Mouse (Mus musculus): Measurements from ENCODE around the gene Kynu. TPM values are rescaled to one million over a fixed set of nuclear protein-coding genes. Genes with fewer than 3 reads are reported as not detected.

Kynu gene
- polyA plus RNA-seq, 1 experiment, result not detected

- no peaks in the 10 kb centered on the region for H3K79me2 ChIP-seq (ENCODE audit: control insufficient read depth, insufficient read depth)
- no peaks in the 10 kb centered on the region for H3K36me3 ChIP-seq (ENCODE audit: control insufficient read depth, insufficient read depth)
- TF ChIP-seq SRF (IDR thresholded peaks at IDR 0.05; ENCODE audit: control insufficient read depth, insufficient read length, low read depth) (no peak), MYOG (IDR thresholded peaks at IDR 0.05; ENCODE audit: control insufficient read depth in 1 of 3, insufficient read depth in 1 of 3, insufficient read length in 2 of 3, low read depth in 2 of 3) (no peak), E2F4 (IDR thresholded peaks at IDR 0.05; ENCODE audit: insufficient read depth) (no peak), POLR2AphosphoS2 (IDR thresholded peaks at IDR 0.05; ENCODE audit: insufficient read length, low read depth) (no peak), USF1 (IDR thresholded peaks at IDR 0.05; ENCODE audit: low read depth) (no peak), MYOD1 (IDR thresholded peaks at IDR 0.05; ENCODE audit: control insufficient read depth in 1 of 3, insufficient read length in 2 of 3, low read depth in 2 of 3) (no peak), TCF12 (IDR thresholded peaks at IDR 0.05; ENCODE audit: insufficient read depth, poor library complexity, severe bottlenecking) (no peak), MAX (IDR thresholded peaks at IDR 0.05; ENCODE audit: low read depth) (no peak), TCF3 (IDR thresholded peaks at IDR 0.05; ENCODE audit: insufficient read length, low read depth) (no peak), REST (IDR thresholded peaks at IDR 0.05; ENCODE audit: insufficient read depth, insufficient read length) (no peak), POLR2A (IDR thresholded peaks at IDR 0.05; ENCODE audit: insufficient read length, low read depth) (no peak), CEBPB (IDR thresholded peaks at IDR 0.05; ENCODE audit: insufficient read depth, poor library complexity, severe bottlenecking) (no peak)
- no peak overlapping the region for H3K4me2 ChIP-seq (ENCODE audit: low read depth)
- H3K27me3 ChIP-seq (ENCODE audit: control insufficient read depth, insufficient read depth, insufficient read length), result no peaks in the 10 kb centered on the region
- no peak overlapping the region for H3ac ChIP-seq (ENCODE audit: control insufficient read depth, insufficient read length)
- H3K4me3 ChIP-seq, result no peak overlapping the region
Observed at GRCm38 (mm10) chr2:43727181-43727580, 172.1 kb downstream of the Kynu start.

GRCm38 (mm10) chr2:43727693-43728092 lies 172.6 kb downstream of the Kynu start:
- H3K4me2 ChIP-seq (ENCODE audit: low read depth), result no peak overlapping the region

DNA sequence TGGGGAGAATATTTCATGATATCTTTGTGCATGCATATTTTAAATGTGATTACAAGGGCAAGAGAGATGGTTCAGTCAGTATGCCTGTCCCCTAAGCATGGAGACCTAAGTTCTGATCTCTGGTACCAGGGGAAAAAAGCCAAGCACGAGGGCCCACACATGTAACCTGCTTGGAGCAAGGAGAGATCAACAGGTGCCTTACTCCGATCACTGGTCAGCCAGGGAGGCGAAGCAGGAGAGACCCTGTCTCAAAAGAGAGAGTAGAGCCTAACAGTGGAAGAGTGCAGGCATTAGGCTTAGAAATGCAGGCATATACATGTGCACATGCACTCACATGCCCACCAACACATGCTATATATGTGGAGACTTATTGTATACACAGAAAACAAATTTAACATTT lies 173.7 kb downstream of the Kynu start:
- H3K27me3 ChIP-seq (ENCODE audit: control insufficient read depth, insufficient read depth, insufficient read length), result no peaks in the 10 kb centered on the region
- H3K4me3 ChIP-seq, result no peak overlapping the region
- no peak overlapping the region for H3K4me2 ChIP-seq (ENCODE audit: low read depth)
- no peaks in the 10 kb centered on the region for H3K79me2 ChIP-seq (ENCODE audit: control insufficient read depth, insufficient read depth)
- no peaks in the 10 kb centered on the region for H3K36me3 ChIP-seq (ENCODE audit: control insufficient read depth, insufficient read depth)
- H3ac ChIP-seq (ENCODE audit: control insufficient read depth, insufficient read length), result no peak overlapping the region
- TF ChIP-seq MYOG (IDR thresholded peaks at IDR 0.05; ENCODE audit: control insufficient read depth in 1 of 3, insufficient read depth in 1 of 3, insufficient read length in 2 of 3, low read depth in 2 of 3) (no peak), CEBPB (IDR thresholded peaks at IDR 0.05; ENCODE audit: insufficient read depth, poor library complexity, severe bottlenecking) (no peak), SRF (IDR thresholded peaks at IDR 0.05; ENCODE audit: control insufficient read depth, insufficient read length, low read depth) (no peak), USF1 (IDR thresholded peaks at IDR 0.05; ENCODE audit: low read depth) (no peak), TCF12 (IDR thresholded peaks at IDR 0.05; ENCODE audit: insufficient read depth, poor library complexity, severe bottlenecking) (no peak), POLR2A (IDR thresholded peaks at IDR 0.05; ENCODE audit: insufficient read length, low read depth) (no peak), MYOD1 (IDR thresholded peaks at IDR 0.05; ENCODE audit: control insufficient read depth in 1 of 3, insufficient read length in 2 of 3, low read depth in 2 of 3) (no peak), REST (IDR thresholded peaks at IDR 0.05; ENCODE audit: insufficient read depth, insufficient read length) (no peak), MAX (IDR thresholded peaks at IDR 0.05; ENCODE audit: low read depth) (no peak), TCF3 (IDR thresholded peaks at IDR 0.05; ENCODE audit: insufficient read length, low read depth) (no peak), E2F4 (IDR thresholded peaks at IDR 0.05; ENCODE audit: insufficient read depth) (no peak), POLR2AphosphoS2 (IDR thresholded peaks at IDR 0.05; ENCODE audit: insufficient read length, low read depth) (no peak)

More at GRCm38 (mm10) chr2:43727693-43728092, 172.6 kb downstream of the Kynu start:
- Histone ChIP-seq H3ac (ENCODE audit: control insufficient read depth, insufficient read length) (no peak overlapping the region), H3K27me3 (ENCODE audit: control insufficient read depth, insufficient read depth, insufficient read length) (no peaks in the 10 kb centered on the region), H3K36me3 (ENCODE audit: control insufficient read depth, insufficient read depth) (no peaks in the 10 kb centered on the region), H3K4me3 (no peak overlapping the region), H3K79me2 (ENCODE audit: control insufficient read depth, insufficient read depth) (no peaks in the 10 kb centered on the region)
- TF ChIP-seq MYOD1 (IDR thresholded peaks at IDR 0.05; ENCODE audit: control insufficient read depth in 1 of 3, insufficient read length in 2 of 3, low read depth in 2 of 3), result no peak
- no peak for TF ChIP-seq TCF12 (IDR thresholded peaks at IDR 0.05; ENCODE audit: insufficient read depth, poor library complexity, severe bottlenecking)
- TF ChIP-seq POLR2A (IDR thresholded peaks at IDR 0.05; ENCODE audit: insufficient read length, low read depth), result no peak
- no peak for TF ChIP-seq SRF (IDR thresholded peaks at IDR 0.05; ENCODE audit: control insufficient read depth, insufficient read length, low read depth)
- TF ChIP-seq CEBPB (IDR thresholded peaks at IDR 0.05; ENCODE audit: insufficient read depth, poor library complexity, severe bottlenecking), result no peak
- TF ChIP-seq E2F4 (IDR thresholded peaks at IDR 0.05; ENCODE audit: insufficient read depth), result no peak
- TF ChIP-seq POLR2AphosphoS2 (IDR thresholded peaks at IDR 0.05; ENCODE audit: insufficient read length, low read depth), result no peak
- no peak for TF ChIP-seq REST (IDR thresholded peaks at IDR 0.05; ENCODE audit: insufficient read depth, insufficient read length)
- no peak for TF ChIP-seq MYOG (IDR thresholded peaks at IDR 0.05; ENCODE audit: control insufficient read depth in 1 of 3, insufficient read depth in 1 of 3, insufficient read length in 2 of 3, low read depth in 2 of 3)
- no peak for TF ChIP-seq TCF3 (IDR thresholded peaks at IDR 0.05; ENCODE audit: insufficient read length, low read depth)
- no peak for TF ChIP-seq USF1 (IDR thresholded peaks at IDR 0.05; ENCODE audit: low read depth)

Other genes starting within 250 kb of the Kynu start
- gene Arhgap15, start 193.5 kb downstream of the Kynu start, polyA plus RNA-seq (2012; fragmentation: generic; extraction: Trizol), result not detected